Mouse (Mus musculus): ENCODE measurements around the gene Trhr2. TPM values are rescaled to one million over a fixed set of nuclear protein-coding genes. Genes with fewer than 3 reads are reported as not detected.

The Trhr2 gene
- total RNA-seq, 2 experiments from 2014 or later, result 7.0 to 7.2 TPM

GRCm38 (mm10) chr8:122357202-122357601 is 3.3 kb downstream of the Trhr2 start:
- intact Hi-C loops (cut with DNase I), result no loop called here
- DNase-seq (ENCODE audit: low spot score in 2 of 2), result no peak

- peak; percentile 61 to 94 for DNase-seq (ENCODE audit: low spot score in 2 of 2)
- intact Hi-C loops (cut with DNase I), result no loop called here
Observed at GRCm38 (mm10) chr8:122355642-122356606, 4.6 kb downstream of the Trhr2 start.

DNA sequence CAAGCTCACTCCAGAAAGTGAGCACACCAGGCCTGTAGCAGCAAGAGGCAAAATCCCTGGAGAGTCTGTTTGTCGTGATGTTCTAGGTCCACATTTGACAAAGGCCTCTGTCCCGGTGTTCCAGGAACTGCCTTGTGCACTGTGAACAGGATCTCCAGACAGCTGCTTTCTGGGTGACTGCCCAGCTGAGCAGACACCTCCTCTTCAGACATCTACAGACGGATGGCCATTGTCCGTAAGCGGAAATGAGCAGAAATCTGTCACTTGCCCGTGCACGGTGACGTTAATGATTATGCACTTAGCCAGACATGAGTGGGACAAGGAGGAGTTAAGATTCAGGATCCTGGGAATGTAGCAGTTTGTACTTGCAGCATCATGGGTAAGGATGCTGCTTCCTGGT is 6.4 kb downstream of the Trhr2 start:
- intact Hi-C loops (cut with DNase I), result no loop called here
- no peak for DNase-seq (ENCODE audit: low spot score in 2 of 2)

DNA sequence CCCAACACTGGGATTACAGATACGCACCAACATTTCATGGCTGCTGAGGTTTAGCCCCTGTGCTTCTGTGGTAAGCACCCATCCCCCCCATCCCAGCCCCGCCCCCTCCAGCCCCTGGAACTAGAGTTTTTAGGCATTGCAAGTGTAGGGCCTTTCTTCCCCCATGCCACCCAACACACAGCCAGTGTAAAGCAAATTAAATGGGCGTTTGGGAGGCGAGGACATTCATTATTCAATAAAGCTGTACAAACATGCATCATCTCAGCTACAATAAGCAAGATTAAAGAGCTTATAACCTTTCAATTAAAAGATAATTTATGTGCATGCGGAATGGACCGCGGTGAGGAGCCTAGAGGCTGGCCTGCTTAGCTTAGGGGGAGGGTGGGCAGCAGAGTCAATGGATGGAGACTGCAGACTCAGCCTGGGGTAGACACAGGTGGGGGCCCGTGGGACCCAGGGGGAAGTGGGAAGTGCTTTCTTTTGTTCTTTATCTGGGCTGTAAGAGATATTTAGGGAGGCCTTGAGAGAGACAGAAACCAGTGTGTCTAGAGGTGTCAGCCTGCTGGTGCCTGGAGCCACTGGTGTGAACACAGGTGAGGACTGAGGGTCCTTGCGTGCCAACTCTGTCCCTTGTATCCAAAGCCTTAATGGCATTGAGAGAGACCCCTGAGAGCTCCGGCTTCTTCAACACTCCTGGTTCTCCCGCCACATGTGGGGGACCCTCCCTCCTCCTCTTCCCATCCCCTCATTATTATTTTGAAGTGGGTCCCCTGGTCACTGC is 10.0 kb downstream of the Trhr2 start:
- intact Hi-C loops (cut with DNase I), result no loop called here
- DNase-seq (ENCODE audit: low spot score in 2 of 2), result no peak

DNA sequence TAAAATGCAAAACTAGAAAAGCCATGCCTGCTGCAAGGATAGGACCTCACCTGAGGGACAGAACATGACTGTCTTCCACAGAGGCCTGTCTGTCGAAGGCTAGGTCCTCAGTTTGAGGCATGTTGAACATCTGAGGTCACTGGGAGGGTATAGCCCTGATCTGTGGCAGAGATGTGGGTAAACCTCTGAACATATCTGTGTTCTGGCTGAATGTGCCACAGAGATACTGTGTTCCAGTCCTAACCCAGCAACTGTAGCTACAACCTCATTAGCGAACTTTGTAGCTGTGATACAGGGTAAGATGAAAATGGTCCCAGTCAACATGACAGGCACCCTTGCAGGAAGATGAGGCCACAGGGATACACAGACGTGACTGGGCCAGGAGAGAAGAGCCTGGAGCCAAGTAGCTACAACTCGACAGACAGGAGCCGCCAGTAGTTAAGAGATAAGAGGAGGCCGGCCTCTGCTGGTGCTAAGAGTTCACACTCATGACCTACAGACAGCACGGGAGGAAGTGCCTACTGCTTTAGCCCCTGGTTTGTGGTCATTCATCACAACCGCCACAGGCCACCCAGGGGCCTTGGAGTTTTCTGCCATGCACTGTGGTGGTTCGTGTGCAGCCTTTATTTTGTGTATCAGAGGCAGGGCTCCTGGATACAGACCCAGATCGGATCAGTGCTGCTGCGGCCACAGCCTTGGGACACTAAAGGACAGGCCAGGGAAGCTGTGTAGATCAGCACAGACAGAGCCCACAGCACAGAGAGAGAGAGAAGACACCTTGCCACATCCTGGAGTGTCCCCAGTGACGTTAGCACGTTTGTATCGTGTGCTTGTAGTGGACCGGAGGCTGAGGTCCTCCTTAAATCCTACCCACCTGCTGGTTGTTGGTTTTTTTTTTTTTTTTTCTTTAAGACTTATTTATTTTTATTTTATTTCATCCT is 10.9 kb downstream of the Trhr2 start:
- intact Hi-C loops (cut with DNase I), result no loop called here
- DNase-seq (ENCODE audit: low spot score in 2 of 2), result no peak

DNA sequence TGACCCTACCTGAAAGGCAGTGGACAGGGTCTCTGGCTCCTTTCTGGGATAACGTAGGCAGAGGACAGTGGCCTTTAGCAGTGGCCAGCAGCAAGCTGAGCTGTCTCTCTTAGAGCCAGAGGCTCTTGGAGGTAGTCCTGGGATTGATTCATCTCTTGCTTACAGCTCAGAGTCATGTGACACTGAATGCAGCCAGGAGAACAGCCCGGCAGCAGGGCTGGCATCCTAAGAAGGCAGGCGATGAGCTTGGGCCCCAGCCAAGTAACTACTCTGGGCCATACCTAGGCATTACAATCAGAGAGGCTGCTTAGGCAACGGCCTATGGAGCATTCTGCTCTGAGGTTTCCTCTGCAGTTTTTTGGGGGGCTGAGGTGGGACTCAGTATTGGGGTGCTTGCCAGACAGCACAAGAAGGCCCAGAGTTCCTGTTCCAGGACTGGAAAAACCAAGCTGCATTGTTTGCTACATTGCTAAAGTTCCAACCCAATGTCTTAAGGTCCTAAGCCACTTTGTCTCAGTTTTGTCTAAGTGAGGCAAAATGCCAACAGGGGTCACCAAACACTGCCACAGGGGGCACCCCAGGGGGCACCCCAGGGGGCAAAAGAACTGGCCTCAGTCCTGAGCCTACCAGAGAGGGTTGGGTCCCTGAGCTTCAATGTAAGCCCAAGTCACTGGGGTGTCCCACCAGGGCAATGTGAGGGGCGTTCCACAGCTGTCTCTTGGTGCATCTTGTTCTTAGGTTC is 12.6 kb downstream of the Trhr2 start:
- peak; percentile 60 to 86 for DNase-seq (ENCODE audit: low spot score in 2 of 2)
- intact Hi-C loops (cut with DNase I), result no loop called here

DNA sequence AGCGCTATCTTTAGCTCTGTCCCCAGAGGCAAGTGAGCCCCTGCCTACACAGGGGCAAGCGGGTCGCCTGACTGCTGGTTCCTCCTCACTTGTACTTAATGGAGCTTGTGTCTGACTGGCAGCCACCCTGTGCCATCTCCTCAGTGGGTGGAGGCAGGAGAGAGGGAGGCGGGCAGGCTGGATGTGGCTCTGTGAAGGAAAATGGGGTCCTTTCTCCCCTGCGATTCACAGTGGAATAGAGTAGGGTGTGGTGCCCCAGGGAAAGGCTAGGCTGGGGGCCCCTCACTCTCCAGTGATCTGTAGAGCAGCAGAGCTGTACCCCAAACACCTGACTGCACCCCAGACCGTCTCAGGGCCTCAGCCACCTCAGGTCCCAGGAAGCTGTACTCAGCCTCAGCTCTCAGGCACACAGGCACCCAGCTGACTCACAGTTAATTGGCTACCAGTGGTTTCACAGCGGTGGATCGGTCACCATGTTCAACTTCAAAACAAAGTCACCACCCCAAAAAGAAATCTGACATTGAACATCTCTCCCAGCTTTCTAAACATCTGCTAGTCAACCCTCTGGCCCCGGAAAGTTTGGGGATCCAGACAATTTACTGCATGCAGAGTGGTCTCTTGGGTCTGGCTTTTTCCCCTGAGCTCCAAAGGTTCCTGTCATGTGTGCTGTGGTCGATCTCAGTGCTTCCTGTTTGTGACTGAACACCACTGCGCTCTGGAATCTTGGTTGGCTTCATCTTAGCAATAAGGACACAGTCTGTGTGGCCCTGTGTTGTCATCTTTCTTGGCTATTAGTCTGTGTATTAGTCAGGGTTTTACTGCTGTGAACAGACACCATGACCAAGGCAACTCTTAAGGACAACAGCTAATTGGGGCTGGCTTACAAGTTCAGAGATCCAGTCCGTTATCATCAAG is 15.1 kb downstream of the Trhr2 start:
- intact Hi-C loops (cut with DNase I), result no loop called here
- DNase-seq (ENCODE audit: low spot score in 2 of 2), result no peak

DNA sequence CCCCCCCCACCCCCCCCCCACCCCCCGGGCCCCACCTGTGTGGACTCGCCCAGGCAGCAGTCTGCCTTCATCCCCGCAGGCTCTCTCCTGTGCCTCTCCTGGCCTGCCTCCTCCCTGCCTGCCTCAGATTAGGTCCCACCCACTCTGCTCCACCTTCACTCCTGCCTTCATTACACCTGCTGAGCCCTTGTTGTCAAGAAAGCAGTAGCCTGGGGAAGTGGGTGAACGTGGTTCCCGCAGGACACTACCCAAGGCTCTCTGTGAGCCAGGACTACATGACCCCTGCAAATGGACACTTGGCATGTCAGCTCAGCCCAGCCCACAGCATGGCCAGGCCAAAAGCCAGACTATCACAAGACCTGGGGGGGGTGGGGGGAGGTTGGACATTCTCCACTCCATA is 16.3 kb downstream of the Trhr2 start:
- no peak for DNase-seq (ENCODE audit: low spot score in 2 of 2)
- intact Hi-C loops (cut with DNase I), result no loop called here

- peak in 1 of 2 experiments; percentile 43 for DNase-seq (ENCODE audit: low spot score in 2 of 2)
- intact Hi-C loops (cut with DNase I), result loop anchor here (2.0 kb wide), 1 partner anchor 25 kb away; no protein-coding TSS in a partner anchor
Observed at GRCm38 (mm10) chr8:122343758-122344157, 16.8 kb downstream of the Trhr2 start.

GRCm38 (mm10) chr8:122343341-122343740 is 17.2 kb downstream of the Trhr2 start:
- intact Hi-C loops (cut with DNase I), result loop anchor here (2.0 kb wide), 1 partner anchor 25 kb away; no protein-coding TSS in a partner anchor
- no peak for DNase-seq (ENCODE audit: low spot score in 2 of 2)

GRCm38 (mm10) chr8:122342806-122343209 is 17.7 kb downstream of the Trhr2 start:
- intact Hi-C loops (cut with DNase I), result loop anchor here (2.0 kb wide), 1 partner anchor 26 kb away; no protein-coding TSS in a partner anchor
- peak; percentile 48 to 75 for DNase-seq (ENCODE audit: low spot score in 2 of 2)

GRCm38 (mm10) chr8:122342362-122342761 is 18.2 kb downstream of the Trhr2 start:
- peak in 1 of 2 experiments; percentile 58 for DNase-seq (ENCODE audit: low spot score in 2 of 2)
- intact Hi-C loops (cut with DNase I), result loop anchor here (2.0 kb wide), 1 partner anchor 26 kb away; no protein-coding TSS in a partner anchor

DNA sequence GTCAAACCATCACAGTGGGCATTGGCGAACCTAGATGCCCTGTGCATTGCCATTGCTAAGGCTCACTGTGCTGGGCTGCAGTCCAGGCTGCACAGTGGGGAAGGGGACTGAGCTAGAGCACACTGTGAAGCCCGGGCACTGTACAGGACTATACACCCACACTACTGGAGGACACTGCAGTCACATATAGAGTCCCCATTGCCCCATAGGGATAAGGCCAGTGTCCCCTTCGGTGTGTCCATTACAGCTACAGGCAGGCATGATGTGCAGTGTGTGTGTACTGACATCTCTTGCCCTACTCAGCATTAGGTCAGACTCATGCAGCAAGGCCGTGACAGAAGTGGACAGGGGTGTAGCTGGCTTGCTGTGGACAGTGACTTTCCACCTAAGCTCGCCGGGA is 18.8 kb downstream of the Trhr2 start:
- intact Hi-C loops (cut with DNase I), result loop anchor here (2.0 kb wide), 1 partner anchor 27 kb away; no protein-coding TSS in a partner anchor
- DNase-seq (ENCODE audit: low spot score in 2 of 2), result no peak

DNA sequence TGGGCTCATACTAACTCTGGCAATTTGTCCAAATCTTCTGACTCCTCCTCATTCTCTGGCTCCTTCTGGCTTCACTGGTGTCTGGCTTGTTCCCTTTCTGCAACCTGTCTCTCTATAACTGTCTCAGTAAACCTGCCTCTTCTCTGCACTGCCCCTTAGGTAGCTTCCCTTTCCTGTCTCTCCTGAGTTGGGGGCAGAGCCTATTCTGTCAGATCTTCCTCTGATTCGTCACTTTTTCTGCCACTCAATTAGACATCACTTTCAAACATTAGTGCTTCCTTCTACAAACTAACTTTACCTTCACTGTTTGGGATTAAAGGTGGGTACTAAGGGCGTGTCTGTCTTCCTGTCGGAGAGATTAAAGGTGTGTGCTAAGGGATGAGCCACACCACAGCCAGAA is 19.8 kb downstream of the Trhr2 start:
- no peak for DNase-seq (ENCODE audit: low spot score in 2 of 2)
- intact Hi-C loops (cut with DNase I), result no loop called here

GRCm38 (mm10) chr8:122338852-122339251 is 21.7 kb downstream of the Trhr2 start:
- intact Hi-C loops (cut with DNase I), result loop anchor here (5.0 kb wide), 1 partner anchor 362 kb away; no protein-coding TSS in a partner anchor
- DNase-seq (ENCODE audit: low spot score in 2 of 2), result no peak

DNA sequence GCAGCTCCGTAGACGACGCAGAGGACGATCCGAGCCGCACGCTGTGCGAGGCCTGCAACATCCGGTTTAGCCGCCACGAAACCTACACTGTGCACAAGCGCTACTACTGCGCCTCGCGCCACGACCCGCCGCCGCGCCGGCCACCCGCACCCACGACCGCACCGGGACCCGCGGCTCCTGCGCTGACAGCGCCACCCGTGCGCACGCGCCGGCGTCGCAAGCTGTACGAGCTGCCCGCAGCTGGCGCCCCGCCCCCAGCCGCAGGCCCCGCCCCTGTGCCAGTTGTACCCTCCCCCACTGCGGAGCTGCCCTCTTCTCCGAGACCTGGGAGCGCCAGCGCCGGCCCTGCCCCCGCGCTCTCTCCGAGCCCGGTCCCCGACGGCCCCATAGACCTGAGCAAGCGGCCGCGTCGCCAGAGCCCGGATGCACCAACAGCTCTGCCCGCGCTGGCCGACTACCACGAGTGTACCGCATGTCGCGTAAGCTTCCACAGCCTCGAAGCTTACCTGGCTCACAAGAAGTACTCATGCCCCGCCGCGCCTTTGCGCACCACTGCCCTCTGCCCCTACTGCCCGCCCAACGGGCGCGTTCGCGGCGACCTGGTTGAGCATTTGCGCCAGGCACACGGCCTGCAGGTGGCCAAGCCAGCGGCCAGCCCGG is 24.2 kb downstream of the Trhr2 start:
- intact Hi-C loops (cut with DNase I), result loop anchor here (5.0 kb wide), 1 partner anchor 359 kb away; no protein-coding TSS in a partner anchor
- DNase-seq (ENCODE audit: low spot score in 2 of 2), result peak; percentile 48 to 58
